Mouse (Mus musculus) c-Kit-positive CD71-negative TER-119-negative erythroid progenitor cells, embryonic 14.5 days (primary cell): ENCODE data around the gene Sars.

Source experiments
- DNase-seq: peaks from one replicate; pipeline ENCODE4 v3.0.0-alpha.2; 2013; ENCODE audit warnings: low read depth

Gene Sars

DNA sequence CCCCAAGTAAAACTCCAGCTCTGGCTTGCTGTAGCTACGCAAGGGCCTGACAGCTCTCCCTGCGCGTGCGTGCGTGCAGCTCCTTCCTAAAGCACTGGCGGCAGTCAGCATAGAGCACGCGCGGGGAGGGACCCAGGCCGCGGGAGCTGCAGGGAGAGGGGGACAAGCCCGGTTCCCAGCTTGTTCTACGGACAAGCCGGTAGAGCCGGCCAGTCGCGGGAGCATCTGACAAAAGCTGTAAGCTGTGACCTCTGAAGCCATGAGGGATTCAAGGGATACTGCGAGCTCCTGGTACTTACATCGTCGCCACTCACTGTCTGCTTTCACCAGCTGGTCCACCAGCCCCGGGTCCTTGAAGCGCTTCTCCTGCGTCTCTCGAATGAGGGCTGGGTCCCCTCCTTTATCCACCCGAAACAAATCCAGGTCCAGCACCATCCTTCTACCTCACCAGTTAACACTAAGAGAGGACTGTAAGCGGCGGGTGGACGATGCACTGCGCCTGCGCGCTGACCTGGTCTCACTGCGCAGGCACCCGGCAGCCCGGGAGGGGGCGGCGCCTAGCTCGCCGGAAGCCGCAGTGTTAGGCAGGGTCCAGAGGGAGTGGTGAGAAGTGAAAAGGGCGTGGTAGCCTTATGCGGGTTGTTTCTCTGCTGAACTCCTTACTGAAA, at the start of gene Sars:
Gene Sars, minus strand, starts transcription at position 512 of the 668 bp plus-strand sequence.
- peak; percentile 85 for DNase-seq

DNA sequence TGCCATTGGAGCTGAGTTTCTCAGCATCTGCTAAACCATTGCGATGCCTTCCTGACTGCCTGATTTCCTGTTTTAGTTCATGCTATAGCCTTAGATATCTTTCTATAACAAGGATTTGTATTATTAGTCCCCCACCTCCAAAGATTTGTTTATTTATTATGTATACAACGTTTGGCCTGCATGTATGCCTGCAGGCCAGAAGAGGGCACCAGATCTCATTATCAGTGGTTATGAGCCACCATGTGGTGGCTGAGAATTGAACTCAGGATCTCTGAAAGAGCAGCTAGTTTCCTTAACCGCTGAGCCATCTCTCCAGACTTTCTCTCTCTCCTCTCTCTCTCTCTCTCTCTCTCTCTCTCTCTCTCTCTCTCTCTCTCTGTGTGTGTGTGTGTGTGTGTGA, 45.0 kb upstream of the Sars start:
- peak; percentile 5 for DNase-seq

DNA sequence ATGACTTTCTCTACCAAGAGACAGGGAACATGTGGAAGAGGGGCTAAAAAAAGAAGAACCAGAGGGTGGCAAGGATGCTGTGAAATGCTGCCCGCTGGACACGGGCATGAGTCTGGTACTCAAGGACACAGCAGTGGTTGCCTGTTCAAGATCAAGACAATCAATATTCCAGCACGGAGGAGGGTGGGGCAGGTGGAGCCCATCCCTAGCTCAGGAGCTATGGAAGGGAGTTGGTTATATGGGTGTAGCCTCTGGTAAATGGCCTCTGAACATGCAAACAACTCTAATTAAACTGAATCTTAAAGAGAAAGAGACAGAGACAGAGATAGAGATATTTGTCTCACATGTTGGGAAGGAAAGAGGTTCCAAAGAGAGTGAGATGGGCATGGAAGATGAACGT, 39.7 kb upstream of the Sars start:
- no peak for DNase-seq

- no peak for DNase-seq
Observed at GRCm38 (mm10) chr3:108478800-108479199, 33.8 kb upstream of the Sars start.

GRCm38 (mm10) chr3:108476761-108477619, 32.0 kb upstream of the Sars start:
- DNase-seq, result no peak

DNA sequence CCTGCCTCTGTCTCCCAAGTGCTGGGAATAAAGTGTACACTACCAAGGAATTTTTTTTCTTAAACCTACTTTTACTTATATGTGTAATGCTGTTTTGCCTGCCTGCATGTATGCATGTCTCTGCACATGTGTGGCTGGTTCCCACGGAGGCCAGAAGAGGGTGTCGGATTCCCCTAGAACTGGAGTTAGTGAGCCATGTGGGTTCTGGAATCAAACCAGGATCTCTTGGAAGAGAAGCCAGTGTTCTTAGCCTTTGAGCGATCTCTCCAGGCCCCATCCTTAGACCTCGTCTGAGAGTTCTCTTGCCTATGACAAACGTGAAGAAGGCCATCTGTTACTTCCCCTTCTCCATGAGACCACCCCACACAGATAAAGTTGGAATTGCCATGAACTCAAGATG, 30.5 kb upstream of the Sars start:
- DNase-seq, result no peak

DNA sequence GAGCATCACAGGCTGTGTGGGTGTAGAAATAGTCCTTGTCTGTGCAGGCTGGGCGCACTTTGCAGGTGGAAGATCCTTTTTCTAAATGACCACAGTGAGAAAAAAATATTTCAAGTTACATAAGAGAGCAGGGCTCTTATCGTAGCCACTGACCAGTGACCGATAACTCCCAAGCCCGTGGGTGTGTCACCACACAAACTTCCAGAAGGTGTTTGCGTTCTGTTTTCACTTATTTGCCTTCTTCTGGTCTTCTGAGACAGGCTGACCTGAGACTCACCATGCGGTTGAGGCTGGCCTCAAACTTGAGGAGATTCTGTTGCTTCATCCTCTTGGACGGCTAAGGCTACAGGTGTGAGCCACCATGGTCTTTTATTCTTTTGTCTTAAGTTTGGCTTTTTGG, 30.0 kb upstream of the Sars start:
- DNase-seq, result no peak

DNA sequence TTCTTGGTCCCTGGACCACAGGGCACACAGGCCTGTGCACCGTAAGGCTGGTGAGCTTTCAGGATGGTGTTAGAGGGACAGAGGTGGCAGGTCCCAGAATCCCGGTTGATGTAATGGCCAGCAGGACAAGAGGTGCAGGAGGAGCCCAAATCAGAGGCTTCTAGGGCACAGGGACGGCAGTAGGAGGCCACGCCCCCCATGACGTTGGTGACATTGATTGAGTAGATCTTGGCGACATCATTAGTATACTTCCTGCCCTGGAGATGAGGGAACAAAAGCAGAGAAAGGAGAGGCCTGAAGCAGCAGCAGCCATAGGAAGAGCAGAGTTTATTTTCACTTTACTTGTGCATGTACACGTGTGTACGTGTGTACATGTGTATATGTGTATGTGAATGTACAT, 22.8 kb upstream of the Sars start:
- no peak for DNase-seq

- peak; percentile 40 for DNase-seq
Observed at GRCm38 (mm10) chr3:108466425-108466824, 21.4 kb upstream of the Sars start.

DNA sequence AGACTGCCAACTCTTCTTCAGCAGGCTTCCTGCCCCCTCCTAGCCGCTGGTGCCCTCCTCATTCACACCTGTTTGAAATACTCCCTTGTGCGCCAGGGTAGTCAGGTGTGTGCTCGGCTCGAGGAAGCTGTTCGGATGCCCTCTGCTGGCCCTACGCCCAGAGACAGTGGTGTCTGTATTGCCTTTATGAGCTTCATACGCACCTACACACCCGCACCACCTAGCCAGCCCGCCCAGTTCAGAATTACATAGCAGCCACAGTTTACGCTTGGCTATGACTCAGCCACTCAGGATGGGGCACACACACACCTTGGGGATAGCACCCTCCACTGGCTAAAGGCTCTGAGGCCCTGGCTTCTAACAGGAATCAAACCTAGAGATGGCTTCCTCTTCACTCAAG, 13.9 kb upstream of the Sars start:
- no peak for DNase-seq

DNA sequence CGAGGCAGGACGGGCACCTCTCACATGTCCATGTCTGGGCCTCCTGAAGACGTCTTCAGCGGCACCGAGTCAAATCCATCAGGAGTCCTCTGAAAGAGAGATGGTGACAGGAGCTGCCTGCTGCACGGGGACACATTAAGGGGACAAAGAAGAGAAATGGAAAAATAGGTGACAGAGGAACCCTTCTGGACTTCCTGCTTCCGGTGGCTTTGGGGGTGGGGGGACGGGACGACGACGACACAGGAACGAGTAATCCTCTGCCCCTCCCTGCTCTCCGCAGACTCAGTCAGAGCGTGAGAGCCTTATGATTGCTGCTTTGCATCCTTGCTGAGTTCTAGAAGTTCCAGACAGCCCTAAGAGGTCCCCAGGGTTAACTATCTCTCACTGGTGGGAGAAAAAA, 13.4 kb upstream of the Sars start:
- DNase-seq, result no peak

GRCm38 (mm10) chr3:108454172-108454571, 9.2 kb upstream of the Sars start:
- no peak for DNase-seq

GRCm38 (mm10) chr3:108451969-108452368, 7.0 kb upstream of the Sars start:
- DNase-seq, result no peak

DNA sequence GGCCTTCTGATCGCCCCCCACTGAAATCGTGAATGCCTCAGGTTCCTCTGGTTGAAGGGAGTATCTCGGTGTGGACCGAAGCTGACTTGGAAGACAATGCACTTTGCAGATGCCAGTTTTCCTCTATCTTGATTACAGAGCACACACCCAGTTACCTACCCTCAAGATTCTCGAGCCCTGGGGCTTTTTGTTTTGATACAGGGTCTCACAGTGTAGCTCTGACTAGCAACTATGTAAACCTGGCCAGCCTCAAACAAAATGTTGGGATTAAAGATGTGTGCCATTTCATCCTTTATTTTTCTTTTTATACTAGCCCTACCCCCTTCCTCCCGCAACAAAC, 327 bp upstream of the Sars start:
- DNase-seq, result no peak

GRCm38 (mm10) chr3:108444029-108444428, 980 bp downstream of the Sars start:
- no peak for DNase-seq

- no peak for DNase-seq
Observed at GRCm38 (mm10) chr3:108436380-108436714, 8.7 kb downstream of the Sars start.

DNA sequence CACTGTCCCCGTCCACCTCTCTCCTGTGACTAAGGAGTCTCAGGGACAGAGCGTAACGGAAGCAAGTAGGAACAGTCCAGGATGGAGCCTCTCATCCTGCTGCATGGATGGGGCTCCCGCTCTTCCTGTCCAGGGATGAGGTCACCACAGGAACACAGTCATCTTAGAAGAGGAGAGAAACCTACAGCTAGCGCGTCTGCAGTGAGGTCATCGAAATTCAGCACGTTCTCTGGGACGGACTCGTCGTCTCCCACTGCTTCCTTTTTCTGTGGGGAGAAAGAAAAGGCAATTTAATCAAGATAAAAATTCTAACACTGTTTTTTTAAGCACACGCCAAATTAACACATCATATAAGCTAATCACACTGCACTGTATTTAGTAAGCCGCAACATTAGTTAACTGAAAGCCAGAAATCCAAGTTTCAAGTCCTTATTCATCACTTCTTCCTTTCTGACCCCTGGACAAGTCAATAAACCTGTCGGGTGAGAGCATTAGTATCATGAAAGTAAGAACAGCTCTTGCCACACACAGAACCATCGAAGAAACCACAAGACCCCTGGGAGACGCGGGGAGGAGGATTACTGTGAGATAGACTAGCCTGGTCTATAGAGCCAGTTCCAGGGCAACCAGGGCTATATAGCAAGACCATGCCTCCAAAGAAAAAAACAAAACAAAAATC, 9.2 kb downstream of the Sars start:
- no peak for DNase-seq

- DNase-seq, result no peak
Observed at GRCm38 (mm10) chr3:108433881-108434495, 11.0 kb downstream of the Sars start.

- no peak for DNase-seq
Observed at GRCm38 (mm10) chr3:108433188-108433880, 11.7 kb downstream of the Sars start.

- no peak for DNase-seq
Observed at GRCm38 (mm10) chr3:108432542-108433187, 12.3 kb downstream of the Sars start.

GRCm38 (mm10) chr3:108425624-108426018, 19.4 kb downstream of the Sars start:
- no peak for DNase-seq
